Mouse (Mus musculus) kidney, adult 2 months (tissue): Measurements from ENCODE around the gene Smyd3.

Source experiments
- CTCF ChIP-seq: fragments of 200-500 bp; conservative IDR thresholded peaks from 2 replicates; pipeline ENCODE4 v1.5.1; 2011; ENCODE audit warnings: low read depth, mild to moderate bottlenecking, control low read depth, low read length, moderate library complexity, mixed read lengths; ENCODE audit not compliant: insufficient read depth, insufficient read length
- POLR2A ChIP-seq: fragments of 200-500 bp; IDR thresholded peaks from one replicate; pipeline ENCODE4 v1.6.1; 2011; ENCODE audit warnings: low read depth, low read length, control low read depth

DNA sequence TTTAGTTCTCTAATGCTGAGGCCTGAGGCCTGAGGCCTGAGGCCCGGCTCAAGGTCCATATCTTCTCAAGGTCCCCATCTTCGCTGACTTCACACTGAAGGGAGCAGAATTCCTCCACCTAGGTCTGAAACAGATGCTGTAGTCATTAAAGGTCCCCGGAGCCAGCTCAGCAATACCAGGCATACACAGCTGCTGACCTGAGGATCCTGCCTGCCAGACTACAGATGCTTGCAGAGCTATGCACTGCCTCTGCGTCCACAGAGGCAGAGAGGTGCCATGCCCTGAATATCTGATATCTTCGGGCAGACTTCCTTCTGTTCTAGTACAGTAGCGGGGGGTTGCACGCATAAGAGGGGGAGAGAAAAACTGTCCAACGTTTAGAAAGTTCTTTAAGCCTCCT lies 74.4 kb downstream of the Smyd3 start:
- TF ChIP-seq CTCF: no peak
- TF ChIP-seq POLR2A: no peak
